Mouse (Mus musculus) kidney, embryonic 16.5 days (tissue): ENCODE measurements at regions not wholly inside any gene's neighbourhood (a gene's known extent, or its start where the extent isn't known, plus 50 kb on each side); places are given as distances from the start of the nearest gene placed in this dataset.

ENCODE experiments used
- ATAC-seq: fragments of 200-750 bp; cut with Nextera tagmentation; 2 replicates; pipeline ENCODE4 v1.8.0; 2017; ENCODE audit warnings: moderate TSS enrichment; ENCODE audit not compliant: low FRiP score, low TSS enrichment
- H3K27ac ChIP-seq: fragments of 300-500 bp; sonication (generic); 2 replicates; pipeline ENCODE4 v1.5.1; 2014; ENCODE audit warnings: low read length
- H3K27me3 ChIP-seq: fragments of 300-500 bp; sonication (generic); 2 replicates; pipeline ENCODE4 v1.6.1; 2014; ENCODE audit warnings: low read length, control low read depth, mixed read lengths; ENCODE audit not compliant: insufficient read depth
- H3K36me3 ChIP-seq: fragments of 300-500 bp; sonication (generic); 2 replicates; pipeline ENCODE4 v1.6.1; 2014; ENCODE audit warnings: low read length, control low read depth, mixed read lengths; ENCODE audit not compliant: insufficient read depth
- H3K4me1 ChIP-seq: fragments of 300-500 bp; sonication (generic); 2 replicates; pipeline ENCODE4 v1.6.1; 2014; ENCODE audit warnings: low read length, control low read depth, mixed read lengths; ENCODE audit not compliant: insufficient read depth
- H3K4me2 ChIP-seq: fragments of 300-500 bp; sonication (generic); replicated peaks from 2 replicates; pipeline ENCODE4 v1.6.1; 2014; ENCODE audit warnings: low read depth, low read length
- H3K4me3 ChIP-seq: fragments of 300-500 bp; sonication (generic); 2 replicates; pipeline ENCODE4 v1.5.1; 2014; ENCODE audit warnings: mild to moderate bottlenecking, low read length
- H3K9ac ChIP-seq: fragments of 300-500 bp; sonication (generic); replicated peaks from 2 replicates; pipeline ENCODE4 v1.6.1; 2014; ENCODE audit warnings: low read length
- H3K9me3 ChIP-seq: fragments of 300-500 bp; sonication (generic); 2 replicates; pipeline ENCODE4 v1.6.1; 2016; ENCODE audit warnings: low read length, control low read depth
- WGBS: fragments of 180-500 bp; shearing (Covaris S2); extraction: QIAGEN DNeasy Blood & Tissue Kit; methylation state at CpG from one replicate; pipeline ENCODE4 v1.1.7; 2014; 5-methylcytosine and 5-hydroxymethylcytosine counted together

DNA sequence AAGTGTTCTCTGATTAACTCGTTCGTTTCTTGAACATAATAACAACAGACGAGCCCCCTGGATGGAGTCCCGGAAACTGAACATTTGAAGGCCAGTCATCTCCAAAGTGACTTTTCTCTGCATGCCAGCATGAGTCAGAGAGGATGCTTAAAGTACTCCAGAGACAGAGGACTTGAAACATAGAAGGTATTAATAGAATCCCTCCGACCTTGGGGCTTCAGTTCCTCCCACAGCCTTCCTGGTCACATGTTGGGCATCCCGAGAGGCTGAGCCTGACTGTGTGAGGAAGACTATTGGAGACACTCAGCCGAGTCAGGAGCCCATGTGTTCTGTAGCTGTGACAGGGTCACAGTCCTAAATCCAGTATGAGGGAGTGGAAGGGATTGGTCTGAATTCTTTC, 232.7 kb upstream of the Serp2 start:
- H3K27ac ChIP-seq: no peak overlapping the region
- no peak overlapping the region for H3K9ac ChIP-seq
- no peaks in the 10 kb centered on the region for H3K27me3 ChIP-seq
- H3K9me3 ChIP-seq: no peaks in the 10 kb centered on the region
- no peaks in the 10 kb centered on the region for H3K36me3 ChIP-seq
- ATAC-seq: no peak
- no peak overlapping the region for H3K4me2 ChIP-seq
- 51% methylated on average over 7 of the region's 7 CpGs for WGBS
- peaks cover 22% of the 10 kb centered on the region for H3K4me1 ChIP-seq
- no peak overlapping the region for H3K4me3 ChIP-seq

DNA sequence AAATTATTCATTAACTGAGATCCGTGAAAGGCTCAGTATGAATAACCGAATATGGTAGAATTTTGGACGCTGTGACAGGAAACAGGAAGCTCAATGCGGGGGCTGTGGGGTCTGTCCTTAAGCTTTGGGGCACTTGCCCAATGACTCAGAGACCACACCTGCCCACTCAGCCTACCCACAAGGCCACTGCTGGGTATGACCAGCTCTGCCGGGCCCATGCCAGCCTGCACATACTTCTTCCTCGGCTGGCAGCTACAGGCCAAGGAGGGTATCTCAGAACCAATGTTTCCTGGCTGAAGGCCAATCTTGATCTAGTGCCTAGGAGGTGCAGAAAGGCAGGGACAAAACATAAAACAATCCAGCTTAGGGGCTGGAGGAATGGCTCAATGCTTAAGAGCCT, 230.9 kb upstream of the Serp2 start:
- H3K4me2 ChIP-seq: no peak overlapping the region
- no peaks in the 10 kb centered on the region for H3K9me3 ChIP-seq
- no peak overlapping the region for H3K4me3 ChIP-seq
- ATAC-seq: peak; percentile 84
- H3K27me3 ChIP-seq: no peaks in the 10 kb centered on the region
- H3K27ac ChIP-seq: peak overlapping the region; percentile 66
- no peaks in the 10 kb centered on the region for H3K36me3 ChIP-seq
- H3K4me1 ChIP-seq: peaks cover 22% of the 10 kb centered on the region
- WGBS: 60% methylated on average over 6 of the region's 6 CpGs
- H3K9ac ChIP-seq: no peak overlapping the region

DNA sequence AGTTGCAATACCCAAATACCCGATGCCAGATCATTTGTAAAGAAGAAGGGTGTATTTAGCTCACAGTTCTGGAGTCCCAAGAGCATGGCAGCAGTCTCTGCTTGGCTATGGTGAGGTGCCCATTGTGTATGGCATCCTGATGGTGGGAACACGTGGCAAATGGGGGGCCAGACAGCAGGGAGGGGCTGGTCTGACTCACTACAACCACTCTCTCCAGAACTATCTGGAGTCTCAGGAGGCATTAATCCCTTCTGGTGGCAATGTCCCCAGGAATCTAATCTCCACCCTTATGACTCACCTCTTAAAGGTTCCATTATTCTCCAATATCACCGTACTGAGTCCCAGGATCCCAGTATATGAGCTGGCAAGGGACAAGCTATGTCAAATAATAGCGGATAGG, 229.5 kb upstream of the Serp2 start:
- ATAC-seq: no peak
- WGBS: 71% methylated on average over 4 of the region's 4 CpGs
- H3K4me2 ChIP-seq: no peak overlapping the region

DNA sequence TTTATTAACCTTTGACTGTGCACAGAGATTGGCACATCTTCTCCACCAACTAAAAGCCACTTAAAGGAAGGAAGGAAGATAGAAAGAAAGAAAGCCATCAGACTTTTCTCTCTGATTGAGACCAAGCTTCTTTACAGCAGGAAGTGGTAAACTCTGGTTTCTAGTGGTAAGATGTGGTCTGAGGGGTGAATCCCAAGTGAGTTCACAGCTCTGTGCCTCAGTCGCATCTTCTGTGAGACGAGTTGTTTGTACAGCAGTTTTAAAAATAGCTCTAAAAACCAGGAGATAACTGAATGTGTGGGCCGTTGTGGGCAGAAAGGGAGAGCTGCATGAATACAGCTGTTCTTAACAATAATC, 224.8 kb upstream of the Serp2 start:
- Histone ChIP-seq H3K27ac (no peak overlapping the region), H3K4me1 (peaks cover 26% of the 10 kb centered on the region), H3K36me3 (no peaks in the 10 kb centered on the region), H3K9ac (no peak overlapping the region), H3K4me2 (no peak overlapping the region), H3K4me3 (no peak overlapping the region), H3K27me3 (no peaks in the 10 kb centered on the region), H3K9me3 (no peaks in the 10 kb centered on the region)
- 70% methylated on average over 3 of the region's 3 CpGs for WGBS
- no peak for ATAC-seq

More for the DNA sequence above, 229.5 kb upstream of the Serp2 start:
- Histone ChIP-seq H3K27ac (no peak overlapping the region), H3K36me3 (no peaks in the 10 kb centered on the region), H3K27me3 (no peaks in the 10 kb centered on the region), H3K9me3 (no peaks in the 10 kb centered on the region), H3K4me3 (no peak overlapping the region), H3K4me1 (peaks cover 13% of the 10 kb centered on the region), H3K9ac (no peak overlapping the region)

DNA sequence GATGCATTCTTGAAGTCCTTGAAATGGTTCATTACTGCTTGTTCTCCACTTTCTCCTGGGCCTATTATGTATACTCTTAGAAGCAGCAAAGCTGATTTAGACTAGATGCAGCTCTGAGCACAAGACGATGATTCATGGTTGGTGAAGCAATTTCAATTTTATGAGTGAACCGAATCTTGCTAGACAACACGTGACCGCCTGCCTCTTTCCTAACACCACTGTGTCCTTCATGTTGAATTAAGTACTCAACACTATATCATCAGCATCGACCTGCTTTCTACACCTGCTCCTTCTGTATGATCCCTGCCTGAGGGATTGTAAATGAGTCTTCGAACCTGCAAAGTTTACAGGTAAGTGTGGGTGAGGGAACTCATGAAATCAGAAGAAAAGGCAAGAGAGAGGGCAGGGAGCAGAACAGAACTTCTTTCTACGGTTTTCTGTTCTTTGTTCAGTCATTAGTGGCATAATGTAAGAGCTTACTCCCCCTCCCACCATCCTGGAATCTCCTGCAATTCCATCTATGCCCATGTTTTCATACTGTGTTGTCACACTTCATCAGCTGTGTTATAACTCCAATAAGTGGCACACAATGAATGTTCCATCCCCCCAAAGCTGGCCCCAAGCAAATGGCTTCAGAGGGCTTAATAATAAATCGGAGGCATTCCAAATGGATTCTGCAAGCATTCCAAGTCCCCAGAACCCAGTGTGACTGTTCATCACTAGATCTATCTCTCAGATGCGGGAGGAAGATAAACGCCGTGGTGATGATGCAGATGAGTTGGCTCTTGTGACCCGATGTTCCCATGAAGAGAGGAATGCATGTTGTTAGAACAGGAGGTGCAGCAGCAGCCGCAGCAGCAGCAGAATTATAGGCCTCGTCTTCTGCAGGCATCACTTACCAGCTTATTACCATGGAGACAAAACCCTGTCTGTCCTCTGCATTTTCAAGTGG, 224.2 kb upstream of the Serp2 start:
- Histone ChIP-seq H3K4me2 (no peak overlapping the region), H3K9ac (no peak overlapping the region), H3K27me3 (no peaks in the 10 kb centered on the region), H3K36me3 (no peaks in the 10 kb centered on the region), H3K4me3 (no peak overlapping the region), H3K4me1 (peaks cover 26% of the 10 kb centered on the region), H3K27ac (no peak overlapping the region), H3K9me3 (no peaks in the 10 kb centered on the region)
- WGBS: 59% methylated on average over 14 of the region's 14 CpGs
- ATAC-seq: no peak

DNA sequence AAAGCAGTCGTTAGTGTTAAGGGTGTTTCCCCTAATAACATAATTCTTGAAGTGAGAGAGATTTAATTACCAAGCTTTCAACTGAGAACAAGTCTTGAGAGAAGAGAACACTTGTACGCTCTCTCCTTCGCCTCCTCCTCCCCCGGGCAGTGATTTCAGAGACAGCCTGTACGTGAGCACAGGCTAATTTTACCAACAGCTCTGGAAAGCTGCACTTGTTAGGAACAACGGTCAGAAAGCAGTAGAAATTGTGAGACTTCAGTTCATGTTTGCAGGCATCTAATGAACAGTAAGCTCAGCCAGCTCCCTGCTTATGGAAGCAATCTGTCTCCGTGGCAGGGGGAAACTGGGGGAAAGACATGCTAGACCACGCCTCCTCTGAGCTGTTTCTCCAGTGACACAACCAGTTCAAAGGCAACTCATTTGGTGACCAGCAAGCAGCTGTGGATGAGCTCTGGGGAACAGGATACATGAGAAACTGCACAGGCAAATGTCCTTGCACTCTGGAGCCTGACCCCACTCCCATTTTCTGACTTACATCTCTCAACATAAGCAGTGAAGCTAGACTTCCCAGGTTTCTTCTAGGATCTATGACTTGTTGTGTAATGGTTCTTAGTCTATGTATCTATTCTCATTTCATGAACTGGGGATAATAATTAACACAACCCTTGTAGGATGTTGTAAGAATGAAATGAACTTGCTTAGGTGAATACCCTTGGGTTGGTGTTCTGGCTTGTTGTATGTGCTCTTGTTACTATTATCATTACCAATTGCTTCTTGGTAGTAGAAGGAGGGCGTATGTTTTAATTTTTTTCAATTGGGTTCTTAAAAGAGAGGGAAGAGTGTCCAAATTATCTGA, 222.1 kb upstream of the Serp2 start:
- 27% methylated on average over 9 of the region's 9 CpGs for WGBS
- Histone ChIP-seq H3K4me3 (no peak overlapping the region), H3K27ac (peak overlapping the region; percentile 70), H3K9me3 (no peaks in the 10 kb centered on the region), H3K9ac (no peak overlapping the region), H3K4me2 (0 out of 2 replicates have a peak overlapping the region, but pooled peaks have one; percentile 20), H3K4me1 (peaks cover 26% of the 10 kb centered on the region), H3K36me3 (no peaks in the 10 kb centered on the region), H3K27me3 (no peaks in the 10 kb centered on the region)
- ATAC-seq: peak; percentile 50; the same call in 1 of the 2 replicates

DNA sequence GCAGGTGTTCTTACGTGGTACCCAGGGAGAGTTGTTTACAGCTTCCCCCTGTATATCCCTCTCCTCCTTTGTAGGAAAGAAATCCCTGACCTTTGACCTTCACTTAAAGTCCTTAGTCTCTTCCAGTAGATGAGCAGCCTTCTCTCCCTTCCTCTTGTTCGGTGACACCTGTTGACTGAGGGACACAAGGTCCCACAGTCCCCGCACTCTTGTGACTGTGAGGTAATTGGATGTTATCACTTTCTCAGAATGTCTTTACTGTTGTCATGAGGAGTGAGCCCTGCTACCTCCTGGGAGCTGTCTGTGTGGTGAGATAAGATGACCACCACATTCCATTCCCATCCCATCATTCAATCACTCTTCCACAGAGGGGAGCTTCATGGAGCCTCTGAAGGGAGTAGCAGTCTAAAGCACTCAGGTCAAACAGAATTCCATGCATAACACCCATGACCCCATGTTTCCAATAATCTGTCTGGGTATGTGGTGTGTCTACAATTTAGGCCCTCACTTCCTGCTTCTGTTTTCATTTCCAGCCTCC, 218.8 kb upstream of the Serp2 start:
- Histone ChIP-seq H3K4me2 (no peak overlapping the region), H3K4me3 (no peak overlapping the region), H3K4me1 (peaks cover 19% of the 10 kb centered on the region), H3K27ac (no peak overlapping the region), H3K9ac (no peak overlapping the region), H3K36me3 (no peaks in the 10 kb centered on the region), H3K9me3 (no peaks in the 10 kb centered on the region), H3K27me3 (no peaks in the 10 kb centered on the region)
- 50% methylated on average over 3 of the region's 3 CpGs for WGBS
- no peak for ATAC-seq

DNA sequence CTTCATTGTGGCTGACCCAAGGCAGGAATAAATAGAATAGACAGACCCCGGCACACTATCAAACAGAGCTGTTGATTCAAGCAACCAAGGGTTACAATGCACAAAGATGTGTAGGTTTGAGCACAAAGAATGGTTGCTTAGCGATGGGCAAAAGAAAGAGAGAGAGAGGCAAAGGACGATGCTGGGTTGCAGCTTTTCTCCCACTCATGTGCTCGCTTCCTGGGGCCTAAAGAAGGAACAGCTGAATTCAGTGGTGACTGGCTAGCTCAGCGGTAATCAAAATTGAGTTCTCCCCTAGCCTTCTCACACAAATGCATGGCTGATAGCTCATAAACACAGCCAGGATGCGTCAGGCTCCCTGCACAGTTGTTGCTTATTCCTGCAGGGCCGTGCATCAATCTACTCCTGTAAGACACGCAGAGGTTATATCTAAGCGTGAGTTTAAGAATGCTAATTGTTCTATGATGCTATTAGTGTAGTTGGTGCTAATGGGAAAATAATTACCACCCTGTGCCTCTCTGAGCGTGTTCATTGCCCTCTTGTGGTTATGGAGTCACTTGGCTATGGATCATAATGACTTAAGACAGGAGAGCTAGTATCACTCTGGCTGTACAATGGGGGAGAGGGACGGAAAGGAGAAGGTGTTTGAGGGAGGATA, 216.2 kb upstream of the Serp2 start:
- Histone ChIP-seq H3K27me3 (no peaks in the 10 kb centered on the region), H3K4me2 (no peak overlapping the region), H3K4me3 (no peak overlapping the region), H3K4me1 (peaks cover 6% of the 10 kb centered on the region), H3K36me3 (no peaks in the 10 kb centered on the region), H3K9me3 (no peaks in the 10 kb centered on the region), H3K27ac (no peak overlapping the region), H3K9ac (no peak overlapping the region)
- ATAC-seq: no peak
- WGBS: 67% methylated on average over 11 of the region's 11 CpGs

GRCm38 (mm10) chr14:76770106-76770505, 213.4 kb upstream of the Serp2 start:
- no peaks in the 10 kb centered on the region for H3K36me3 ChIP-seq
- peaks cover 15% of the 10 kb centered on the region for H3K4me1 ChIP-seq
- H3K27me3 ChIP-seq: no peaks in the 10 kb centered on the region
- no peak overlapping the region for H3K4me3 ChIP-seq
- H3K9ac ChIP-seq: no peak overlapping the region
- no peak overlapping the region for H3K4me2 ChIP-seq
- 90% methylated on average over 7 of the region's 7 CpGs for WGBS
- no peaks in the 10 kb centered on the region for H3K9me3 ChIP-seq
- H3K27ac ChIP-seq: no peak overlapping the region
- ATAC-seq: no peak
